Mouse (Mus musculus) midbrain, postnatal 0 days (tissue): Measurements from ENCODE around the gene Slc2a8. TPM values are rescaled to one million over a fixed set of nuclear protein-coding genes. Genes with fewer than 3 reads are reported as not detected.

ENCODE experiments used
- ATAC-seq: fragments of 200-750 bp; cut with Nextera tagmentation; 2 replicates; pipeline ENCODE4 v1.8.0; 2017; ENCODE audit warnings: moderate number of reproducible peaks, mild to moderate bottlenecking, moderate TSS enrichment, moderate library complexity; ENCODE audit not compliant: low FRiP score
- DNase-seq: peaks from one replicate; pipeline ENCODE4 v3.0.0-alpha.2; 2015; ENCODE audit warnings: low spot score
- H3K27ac ChIP-seq: fragments of 300-500 bp; sonication (generic); 2 replicates; pipeline ENCODE4 v1.5.1; 2014; ENCODE audit warnings: low read depth, mild to moderate bottlenecking, low read length, mixed read lengths
- H3K27me3 ChIP-seq: fragments of 300-500 bp; sonication (generic); 2 replicates; pipeline ENCODE4 v1.6.1; 2014; ENCODE audit warnings: low read length, control low read depth, mixed read lengths; ENCODE audit not compliant: insufficient read depth
- H3K36me3 ChIP-seq: fragments of 300-500 bp; sonication (generic); 2 replicates; pipeline ENCODE4 v1.6.1; 2014; ENCODE audit warnings: low read length, control low read depth, mixed read lengths; ENCODE audit not compliant: insufficient read depth
- H3K4me1 ChIP-seq: fragments of 300-500 bp; sonication (generic); 2 replicates; pipeline ENCODE4 v1.6.1; 2014; ENCODE audit warnings: mild to moderate bottlenecking, control low read depth, antibody characterized with exemption, low read length, mixed read lengths; ENCODE audit not compliant: insufficient read depth
- H3K4me2 ChIP-seq: fragments of 300-500 bp; sonication (generic); 2 replicates; pipeline ENCODE4 v1.6.1; 2014; ENCODE audit warnings: low read depth, mild to moderate bottlenecking, low read length, mixed read lengths; ENCODE audit not compliant: poor library complexity, severe bottlenecking
- H3K4me3 ChIP-seq: fragments of 300-500 bp; sonication (generic); 2 replicates; pipeline ENCODE4 v1.5.1; 2014; ENCODE audit warnings: low read depth, mild to moderate bottlenecking, low read length, moderate library complexity
- H3K9ac ChIP-seq: fragments of 300-500 bp; sonication (generic); replicated peaks from 2 replicates; pipeline ENCODE4 v1.6.1; 2014; ENCODE audit warnings: mild to moderate bottlenecking, low read length, moderate library complexity, mixed read lengths; ENCODE audit not compliant: poor library complexity, severe bottlenecking
- H3K9me3 ChIP-seq: fragments of 300-500 bp; sonication (generic); 2 replicates; pipeline ENCODE4 v1.6.1; 2016; ENCODE audit warnings: low read length, control low read depth
- CTCF ChIP-seq: IDR thresholded peaks from 2 replicates; pipeline ENCODE4 v1.5.1; 2016; ENCODE audit warnings: antibody characterized with exemption, mild to moderate bottlenecking
- WGBS: fragments of 180-500 bp; shearing (Covaris S2); extraction: QIAGEN DNeasy Blood & Tissue Kit; methylation state at CpG from one replicate; pipeline ENCODE4 v1.1.7; 2014; 5-methylcytosine and 5-hydroxymethylcytosine counted together
- polyA plus RNA-seq: library from polyadenylated mRNA; unstranded; fragments of >200 nt; fragmentation: Nextera tagmentation; extraction: Ambion mirVana; gene quantifications from 2 replicates; pipeline ENCODE4 v1.2.1, GENCODE M21; 2015
- total RNA-seq: library from RNA; depleted of rRNA; stranded (reverse); fragments of >200 nt; gene quantifications from 2 replicates; pipeline ENCODE4 v1.2.3, GENCODE M21; 2014

Slc2a8 gene
- total and polyA plus RNA-seq, 2 experiments from 2014 or later: 30.7 to 34.6 TPM

GRCm38 (mm10) chr2:32969326-32969725, 12.6 kb downstream of the Slc2a8 start:
- no peak for TF ChIP-seq CTCF
- no peak overlapping the region for H3K4me3 ChIP-seq
- H3K4me2 ChIP-seq: no peak overlapping the region
- no peak for DNase-seq
- WGBS: 88% methylated on average over 8 of the region's 8 CpGs
- 0 out of 2 replicates have a peak, but pooled peaks cover 3% of the 10 kb centered on the region for H3K4me1 ChIP-seq
- ATAC-seq: no peak
- H3K27me3 ChIP-seq: no peaks in the 10 kb centered on the region
- H3K9ac ChIP-seq: no peak overlapping the region
- peaks cover 21% of the 10 kb centered on the region for H3K36me3 ChIP-seq
- H3K27ac ChIP-seq: no peak overlapping the region
- H3K9me3 ChIP-seq: no peaks in the 10 kb centered on the region

GRCm38 (mm10) chr2:32968024-32968614, 13.8 kb downstream of the Slc2a8 start:
- H3K36me3 ChIP-seq: peaks cover 13% of the 10 kb centered on the region
- peak overlapping the region; percentile 87 for H3K4me2 ChIP-seq
- 0 out of 2 replicates have a peak, but pooled peaks cover 3% of the 10 kb centered on the region for H3K4me1 ChIP-seq
- peak overlapping the region; percentile 91; the same call in 1 of the 2 replicates for H3K27ac ChIP-seq
- ATAC-seq: no peak
- no peak for TF ChIP-seq CTCF
- WGBS: 87% methylated on average over 9 of the region's 9 CpGs
- no peaks in the 10 kb centered on the region for H3K9me3 ChIP-seq
- peak overlapping the region; percentile 59; the same call in 1 of the 2 replicates for H3K9ac ChIP-seq
- H3K4me3 ChIP-seq: peak overlapping the region; percentile 46; the same call in 1 of the 2 replicates
- H3K27me3 ChIP-seq: no peaks in the 10 kb centered on the region
- DNase-seq: no peak

- Histone ChIP-seq H3K9me3 (no peaks in the 10 kb centered on the region), H3K36me3 (peaks cover 8% of the 10 kb centered on the region; the same call in 1 of the 2 replicates), H3K4me2 (peak overlapping the region; percentile 87), H3K27ac (peak overlapping the region; percentile 91), H3K27me3 (no peaks in the 10 kb centered on the region), H3K4me3 (peak overlapping the region; percentile 46), H3K4me1 (0 out of 2 replicates have a peak, but pooled peaks cover 3% of the 10 kb centered on the region), H3K9ac (peak overlapping the region; percentile 59)
- DNase-seq: peak; percentile 96
- WGBS: under 1% methylated on average over 55 of the region's 55 CpGs
- TF ChIP-seq CTCF: peak; percentile 74
- peak; percentile 92 for ATAC-seq
These were observed 14.9 kb downstream of the Slc2a8 start for GRCm38 (mm10) chr2:32966689-32967631.

GRCm38 (mm10) chr2:32966184-32966688, 15.6 kb downstream of the Slc2a8 start:
- 12% methylated on average over 13 of the region's 13 CpGs for WGBS

GRCm38 (mm10) chr2:32965511-32966183, 16.2 kb downstream of the Slc2a8 start:
- no peaks in the 10 kb centered on the region for H3K27me3 ChIP-seq
- H3K4me3 ChIP-seq: no peak overlapping the region
- no peak for TF ChIP-seq CTCF
- no peak for ATAC-seq
- H3K9me3 ChIP-seq: no peaks in the 10 kb centered on the region
- H3K4me2 ChIP-seq: peak overlapping the region; percentile 87; the same call in 1 of the 2 replicates
- H3K27ac ChIP-seq: no peak overlapping the region
- no peak for DNase-seq
- 14% methylated on average over 7 of the region's 7 CpGs for WGBS
- peaks cover 8% of the 10 kb centered on the region; the same call in 1 of the 2 replicates for H3K36me3 ChIP-seq
- no peak overlapping the region for H3K9ac ChIP-seq
- 0 out of 2 replicates have a peak, but pooled peaks cover 7% of the 10 kb centered on the region for H3K4me1 ChIP-seq

More at GRCm38 (mm10) chr2:32966184-32966688, 15.6 kb downstream of the Slc2a8 start:
- TF ChIP-seq CTCF: no peak
- H3K9ac ChIP-seq: peak overlapping the region; percentile 59
- no peaks in the 10 kb centered on the region for H3K27me3 ChIP-seq
- H3K4me2 ChIP-seq: peak overlapping the region; percentile 87
- 0 out of 2 replicates have a peak, but pooled peaks cover 3% of the 10 kb centered on the region for H3K4me1 ChIP-seq
- H3K9me3 ChIP-seq: no peaks in the 10 kb centered on the region
- ATAC-seq: no peak; the same call in 1 of the 2 replicates
- peaks cover 8% of the 10 kb centered on the region; the same call in 1 of the 2 replicates for H3K36me3 ChIP-seq
- peak overlapping the region; percentile 91 for H3K27ac ChIP-seq
- peak overlapping the region; percentile 46 for H3K4me3 ChIP-seq
- no peak for DNase-seq
